20 mouse cellular contexts compared by ENCODE assay signal in genomic region chr3:101690222-101690621, GRCm38 (mm10).
A peak's percentile ranks its signal among the peaks of the same experiment; 100 is the strongest.
DNase-seq lines count a peak whose midpoint lies in the region; ATAC-seq lines count a peak whose summit lies in the region.
"Had no signal": no experiment of that assay in that cellular context is flagged by ENCODE, and none has a peak within 500 bp of the region (broad histone marks: within the 10 kb centered on the region; RNA-seq: fewer than 3 reads in every experiment).

No protein-coding gene starts in this region.

- no peak for ATAC-seq in forebrain, embryonic 11.5 days (replicated peaks; ENCODE audit: low FRiP score)
- no peak for ATAC-seq in forebrain, embryonic 13.5 days
- ATAC-seq in midbrain, embryonic 14.5 days (ENCODE audit: low FRiP score, low TSS enrichment), result no peak
- ATAC-seq: forebrain, embryonic 16.5 days; lung, postnatal 0 days; midbrain, embryonic 15.5 days had no signal

- no peaks in the 10 kb centered on the region for H3K36me3 ChIP-seq in forebrain, embryonic 11.5 days (ENCODE audit: control insufficient read depth, insufficient read depth, low read length)
- H3K36me3 ChIP-seq in forebrain, embryonic 13.5 days (ENCODE audit: poor library complexity, severe bottlenecking), result no peaks in the 10 kb centered on the region
- no peaks in the 10 kb centered on the region for H3K36me3 ChIP-seq in midbrain, embryonic 14.5 days (ENCODE audit: control insufficient read depth, insufficient read depth, low read length)
- H3K36me3 ChIP-seq: embryonic facial prominence, embryonic 10.5 days; heart, embryonic 13.5 days; hindbrain, embryonic 10.5 days; liver, embryonic 15.5 days; midbrain, embryonic 15.5 days had no signal

- no peak overlapping the region for H3K27ac ChIP-seq in forebrain, embryonic 11.5 days (ENCODE audit: low read depth, low read length)
- no peak overlapping the region for H3K27ac ChIP-seq in forebrain, embryonic 13.5 days
- no peak overlapping the region for H3K27ac ChIP-seq in midbrain, embryonic 14.5 days (replicated peaks; ENCODE audit: low read depth, low read length)
- H3K27ac ChIP-seq: embryonic facial prominence, embryonic 10.5 days; heart, embryonic 13.5 days; hindbrain, embryonic 10.5 days; liver, embryonic 15.5 days; midbrain, embryonic 15.5 days had no signal

- no peak overlapping the region for H3K9ac ChIP-seq in forebrain, embryonic 11.5 days (ENCODE audit: low read length)
- no peak overlapping the region for H3K9ac ChIP-seq in forebrain, embryonic 13.5 days
- H3K9ac ChIP-seq in midbrain, embryonic 14.5 days (replicated peaks; ENCODE audit: low read length), result no peak overlapping the region
- H3K9ac ChIP-seq: heart, embryonic 13.5 days; liver, embryonic 15.5 days; midbrain, embryonic 15.5 days had no signal

- no peak overlapping the region for H3K4me2 ChIP-seq in forebrain, embryonic 11.5 days (ENCODE audit: low read depth, low read length, severe bottlenecking)
- H3K4me2 ChIP-seq in forebrain, embryonic 13.5 days, result no peak overlapping the region
- no peak overlapping the region for H3K4me2 ChIP-seq in midbrain, embryonic 14.5 days (ENCODE audit: low read length)
- H3K4me2 ChIP-seq: heart, embryonic 13.5 days; liver, embryonic 15.5 days; midbrain, embryonic 15.5 days had no signal

- WGBS in forebrain, embryonic 11.5 days, result 88% methylated on average over 6 of the region's 6 CpGs
- WGBS in forebrain, embryonic 13.5 days, result 92% methylated on average over 6 of the region's 6 CpGs
- WGBS in midbrain, embryonic 14.5 days, result 87% methylated on average over 6 of the region's 6 CpGs

- H3K4me3 ChIP-seq in forebrain, embryonic 11.5 days (ENCODE audit: low read depth, low read length), result no peak overlapping the region
- H3K4me3 ChIP-seq in forebrain, embryonic 13.5 days, result no peak overlapping the region
- H3K4me3 ChIP-seq in midbrain, embryonic 14.5 days (replicated peaks; ENCODE audit: low read depth, low read length), result no peak overlapping the region
- H3K4me3 ChIP-seq: embryonic facial prominence, embryonic 10.5 days; heart, embryonic 13.5 days; hindbrain, embryonic 10.5 days; liver, embryonic 15.5 days; midbrain, embryonic 15.5 days had no signal

- no peaks in the 10 kb centered on the region for H3K27me3 ChIP-seq in forebrain, embryonic 11.5 days (ENCODE audit: control insufficient read depth, insufficient read depth, low read length)
- no peaks in the 10 kb centered on the region for H3K27me3 ChIP-seq in forebrain, embryonic 13.5 days
- no peaks in the 10 kb centered on the region for H3K27me3 ChIP-seq in midbrain, embryonic 14.5 days (ENCODE audit: control insufficient read depth, insufficient read depth, low read length)
- H3K27me3 ChIP-seq: heart, embryonic 13.5 days; liver, embryonic 15.5 days; midbrain, embryonic 15.5 days had no signal

- peak; percentile 9 for DNase-seq in forebrain, embryonic 11.5 days (ENCODE audit: low spot score)
- DNase-seq in cerebellum, adult 11 months, result peak; percentile 97
- peak; percentile 95 to 99 for DNase-seq in cerebellum, postnatal 14 days
- DNase-seq in layer of hippocampus, postnatal 25 days (ENCODE audit: extremely low spot score in 1 of 2, low spot score in 1 of 2), result peak; percentile 10 to 24
- no peak for DNase-seq in testis, postnatal 10 days (ENCODE audit: low spot score)
- DNase-seq in midbrain, embryonic 14.5 days, result no peak
- no peak for DNase-seq in c-Kit-positive CD71-positive TER-119-positive erythroid progenitor cells, embryonic 14.5 days (ENCODE audit: low spot score)
- DNase-seq: heart, adult 11 months; kidney, adult 8-10 months; retina, postnatal 1 day; spleen, adult 18-20 months; thymus, adult 2 months had no signal

- no peaks in the 10 kb centered on the region for H3K9me3 ChIP-seq in forebrain, embryonic 11.5 days (ENCODE audit: control insufficient read depth, low read length)
- H3K9me3 ChIP-seq in forebrain, embryonic 13.5 days (replicated peaks), result no peaks in the 10 kb centered on the region
- no peaks in the 10 kb centered on the region for H3K9me3 ChIP-seq in midbrain, embryonic 14.5 days (ENCODE audit: control insufficient read depth, low read length)
- H3K9me3 ChIP-seq: embryonic facial prominence, embryonic 10.5 days; heart, embryonic 13.5 days; hindbrain, embryonic 10.5 days; liver, embryonic 15.5 days; midbrain, embryonic 15.5 days had no signal

- no peaks in the 10 kb centered on the region for H3K4me1 ChIP-seq in forebrain, embryonic 11.5 days (replicated peaks; ENCODE audit: control insufficient read depth, insufficient read depth, low read length)
- H3K4me1 ChIP-seq in forebrain, embryonic 13.5 days, result no peaks in the 10 kb centered on the region
- H3K4me1 ChIP-seq in midbrain, embryonic 14.5 days (ENCODE audit: control insufficient read depth, insufficient read depth, low read length), result no peaks in the 10 kb centered on the region
- H3K4me1 ChIP-seq: embryonic facial prominence, embryonic 10.5 days; liver, embryonic 15.5 days; midbrain, embryonic 15.5 days had no signal

Comparison
In these comparisons a context has a peak if more than half of its experiments do, and no peak if none do; other contexts are left out.
1. DNase-seq: peak in forebrain, embryonic 11.5 days (single experiment), cerebellum, adult 11 months (single experiment), cerebellum, postnatal 14 days (2 of 2) and layer of hippocampus, postnatal 25 days (2 of 2); none in testis, postnatal 10 days (single experiment), midbrain, embryonic 14.5 days (single experiment) and c-Kit-positive CD71-positive TER-119-positive erythroid progenitor cells, embryonic 14.5 days (single experiment).